Mouse (Mus musculus) liver, embryonic 14.5 days (tissue): ENCODE measurements around the gene Cmah.

ENCODE experiments used
- CTCF ChIP-seq: IDR thresholded peaks from 2 replicates; pipeline ENCODE4 v1.5.1; 2016; ENCODE audit warnings: antibody characterized with exemption, low read depth, control low read depth
- EP300 ChIP-seq: IDR thresholded peaks from 2 replicates; pipeline ENCODE4 v1.6.1; 2016; ENCODE audit warnings: antibody characterized with exemption, low read depth

GRCm38 (mm10) chr13:24515101-24515675 lies 188.0 kb downstream of the Cmah start:
- TF ChIP-seq CTCF, result no peak
- TF ChIP-seq EP300, result no peak
